Mouse (Mus musculus) kidney, embryonic 14.5 days (tissue): ENCODE data around the gene Nek11. TPM values are rescaled to one million over a fixed set of nuclear protein-coding genes. Genes with fewer than 3 reads are reported as not detected.

Experiments used
- ATAC-seq: fragments of 200-750 bp; cut with Nextera tagmentation; 2 replicates; pipeline ENCODE4 v1.8.0; 2017; ENCODE audit warnings: moderate number of reproducible peaks, mild to moderate bottlenecking, moderate TSS enrichment, moderate library complexity; ENCODE audit not compliant: low FRiP score, low TSS enrichment
- H3K27ac ChIP-seq: fragments of 300-500 bp; sonication (generic); 2 replicates; pipeline ENCODE4 v1.5.1; 2014; ENCODE audit warnings: low read depth, mild to moderate bottlenecking, low read length, moderate library complexity, mixed read lengths
- H3K27me3 ChIP-seq: fragments of 300-500 bp; sonication (generic); 2 replicates; pipeline ENCODE4 v1.6.1; 2014; ENCODE audit warnings: mild to moderate bottlenecking, low read length; ENCODE audit not compliant: control insufficient read depth, insufficient read depth
- H3K36me3 ChIP-seq: fragments of 300-500 bp; sonication (generic); 2 replicates; pipeline ENCODE4 v1.6.1; 2014; ENCODE audit warnings: low read length, mixed read lengths; ENCODE audit not compliant: control insufficient read depth, insufficient read depth
- H3K4me1 ChIP-seq: fragments of 300-500 bp; sonication (generic); 2 replicates; pipeline ENCODE4 v1.6.1; 2014; ENCODE audit warnings: low read length, mixed read lengths; ENCODE audit not compliant: control insufficient read depth, insufficient read depth
- H3K4me2 ChIP-seq: fragments of 300-500 bp; sonication (generic); replicated peaks from 2 replicates; pipeline ENCODE4 v1.6.1; 2014; ENCODE audit warnings: low read depth, mild to moderate bottlenecking, low read length
- H3K4me3 ChIP-seq: fragments of 300-500 bp; sonication (generic); 2 replicates; pipeline ENCODE4 v1.5.1; 2014; ENCODE audit warnings: mild to moderate bottlenecking, low read length
- H3K9ac ChIP-seq: fragments of 300-500 bp; sonication (generic); 2 replicates; pipeline ENCODE4 v1.6.1; 2014; ENCODE audit warnings: low read depth, mild to moderate bottlenecking, low read length, moderate library complexity
- H3K9me3 ChIP-seq: fragments of 300-500 bp; sonication (generic); 2 replicates; pipeline ENCODE4 v1.6.1; 2016; ENCODE audit warnings: low read length; ENCODE audit not compliant: control insufficient read depth
- WGBS: fragments of 180-500 bp; shearing (Covaris S2); extraction: QIAGEN DNeasy Blood & Tissue Kit; methylation state at CpG from one replicate; pipeline ENCODE4 v1.1.7; 2014; 5-methylcytosine and 5-hydroxymethylcytosine counted together
- polyA plus RNA-seq: library from polyadenylated mRNA; unstranded; fragments of >200 nt; fragmentation: Nextera tagmentation; extraction: Ambion mirVana; gene quantifications from 2 replicates; pipeline ENCODE4 v1.2.1, GENCODE M21; 2014

Nek11 gene
- polyA plus RNA-seq, 1 experiment from 2014 or later = 0.49 TPM

- Histone ChIP-seq H3K9ac (no peak overlapping the region), H3K4me1 (no peaks in the 10 kb centered on the region), H3K36me3 (no peaks in the 10 kb centered on the region), H3K27me3 (no peaks in the 10 kb centered on the region), H3K4me3 (no peak overlapping the region), H3K27ac (no peak overlapping the region), H3K9me3 (no peaks in the 10 kb centered on the region), H3K4me2 (no peak overlapping the region)
- 46% methylated on average over 4 of the region's 4 CpGs for WGBS
- no peak for ATAC-seq
Measured at GRCm38 (mm10) chr9:105252349-105253041, 142.8 kb downstream of the Nek11 start.

- H3K9me3 ChIP-seq = no peaks in the 10 kb centered on the region
- 91% methylated on average over 4 of the region's 4 CpGs for WGBS
Measured at GRCm38 (mm10) chr9:105251256-105251655, 144.1 kb downstream of the Nek11 start.

GRCm38 (mm10) chr9:105244024-105244423, 151.3 kb downstream of the Nek11 start:
- Histone ChIP-seq H3K4me3 (no peak overlapping the region), H3K27ac (no peak overlapping the region), H3K4me2 (no peak overlapping the region), H3K27me3 (no peaks in the 10 kb centered on the region), H3K9me3 (no peaks in the 10 kb centered on the region), H3K36me3 (no peaks in the 10 kb centered on the region), H3K9ac (no peak overlapping the region), H3K4me1 (no peaks in the 10 kb centered on the region)
- WGBS = 33% methylated on average over 5 of the region's 5 CpGs
- ATAC-seq = no peak

More at GRCm38 (mm10) chr9:105251256-105251655, 144.1 kb downstream of the Nek11 start:
- Histone ChIP-seq H3K27me3 (no peaks in the 10 kb centered on the region), H3K4me3 (no peak overlapping the region), H3K27ac (no peak overlapping the region), H3K9ac (no peak overlapping the region), H3K36me3 (no peaks in the 10 kb centered on the region), H3K4me2 (no peak overlapping the region), H3K4me1 (no peaks in the 10 kb centered on the region)
- no peak for ATAC-seq

- WGBS = 55% methylated on average over 4 of the region's 4 CpGs
- no peak for ATAC-seq
- H3K4me3 ChIP-seq = no peak overlapping the region
Measured at GRCm38 (mm10) chr9:105214434-105214833, 180.9 kb downstream of the Nek11 start.

GRCm38 (mm10) chr9:105200305-105200704, 195.0 kb downstream of the Nek11 start:
- Histone ChIP-seq H3K4me2 (no peak overlapping the region), H3K9me3 (no peaks in the 10 kb centered on the region), H3K36me3 (no peaks in the 10 kb centered on the region), H3K27me3 (no peaks in the 10 kb centered on the region), H3K9ac (no peak overlapping the region), H3K4me1 (no peaks in the 10 kb centered on the region), H3K27ac (no peak overlapping the region), H3K4me3 (no peak overlapping the region)
- 73% methylated on average over 1 of the region's 1 CpGs for WGBS
- ATAC-seq = no peak

More at GRCm38 (mm10) chr9:105214434-105214833, 180.9 kb downstream of the Nek11 start:
- H3K9me3 ChIP-seq = no peaks in the 10 kb centered on the region
- no peak overlapping the region for H3K4me2 ChIP-seq
- no peak overlapping the region for H3K27ac ChIP-seq
- H3K27me3 ChIP-seq = no peaks in the 10 kb centered on the region
- H3K9ac ChIP-seq = no peak overlapping the region
- no peaks in the 10 kb centered on the region for H3K4me1 ChIP-seq
- H3K36me3 ChIP-seq = no peaks in the 10 kb centered on the region

- Histone ChIP-seq H3K4me1 (no peaks in the 10 kb centered on the region), H3K9ac (no peak overlapping the region), H3K27me3 (no peaks in the 10 kb centered on the region), H3K4me3 (no peak overlapping the region), H3K9me3 (no peaks in the 10 kb centered on the region), H3K27ac (no peak overlapping the region), H3K4me2 (no peak overlapping the region), H3K36me3 (no peaks in the 10 kb centered on the region)
- no peak for ATAC-seq
- 72% methylated on average over 3 of the region's 3 CpGs for WGBS
Measured at GRCm38 (mm10) chr9:105186725-105187124, 208.6 kb downstream of the Nek11 start.

- Histone ChIP-seq H3K9me3 (no peaks in the 10 kb centered on the region), H3K27ac (no peak overlapping the region), H3K4me1 (no peaks in the 10 kb centered on the region), H3K9ac (no peak overlapping the region), H3K27me3 (no peaks in the 10 kb centered on the region), H3K4me2 (no peak overlapping the region), H3K36me3 (no peaks in the 10 kb centered on the region), H3K4me3 (no peak overlapping the region)
- no peak for ATAC-seq
- 80% methylated on average over 3 of the region's 3 CpGs for WGBS
Measured at GRCm38 (mm10) chr9:105182392-105182791, 212.9 kb downstream of the Nek11 start.

GRCm38 (mm10) chr9:105144992-105145391, 250.3 kb downstream of the Nek11 start, which contains the start of gene 1700080E11Rik:
Gene 1700080E11Rik (minus strand): TSS chr9:105145092.
- Histone ChIP-seq H3K9ac (no peak within 1 kb of the TSS), H3K4me2 (no peak within 1 kb of the TSS), H3K9me3 (no peaks in the 10 kb centered on the region), H3K4me3 (no peak within 1 kb of the TSS), H3K27ac (no peak within 1 kb of the TSS), H3K27me3 (no peaks in the 10 kb centered on the region), H3K36me3 (no peaks in the 10 kb centered on the region), H3K4me1 (no peaks in the 10 kb centered on the region)
- no peak for ATAC-seq
- 80% methylated on average over 6 of the region's 6 CpGs for WGBS

GRCm38 (mm10) chr9:105139204-105139603, 256.1 kb downstream of the Nek11 start:
- Histone ChIP-seq H3K9ac (no peak overlapping the region), H3K4me1 (no peaks in the 10 kb centered on the region), H3K27ac (no peak overlapping the region), H3K4me3 (no peak overlapping the region), H3K9me3 (no peaks in the 10 kb centered on the region), H3K4me2 (no peak overlapping the region), H3K36me3 (no peaks in the 10 kb centered on the region), H3K27me3 (no peaks in the 10 kb centered on the region)
- ATAC-seq = no peak
- WGBS = 72% methylated on average over 6 of the region's 6 CpGs
